Mouse (Mus musculus): Measurements from ENCODE around the gene B3gntl1. TPM values are rescaled to one million over a fixed set of nuclear protein-coding genes. Genes with fewer than 3 reads are reported as not detected.
"Not testable (repeated sequence)": the region's sequence is repeated elsewhere in the genome, so short reads cannot be mapped to it uniquely, and the experiment has no call there.

Gene B3gntl1
- polyA plus RNA-seq, 1 experiment from 2014 or later = 9.6 TPM

DNA sequence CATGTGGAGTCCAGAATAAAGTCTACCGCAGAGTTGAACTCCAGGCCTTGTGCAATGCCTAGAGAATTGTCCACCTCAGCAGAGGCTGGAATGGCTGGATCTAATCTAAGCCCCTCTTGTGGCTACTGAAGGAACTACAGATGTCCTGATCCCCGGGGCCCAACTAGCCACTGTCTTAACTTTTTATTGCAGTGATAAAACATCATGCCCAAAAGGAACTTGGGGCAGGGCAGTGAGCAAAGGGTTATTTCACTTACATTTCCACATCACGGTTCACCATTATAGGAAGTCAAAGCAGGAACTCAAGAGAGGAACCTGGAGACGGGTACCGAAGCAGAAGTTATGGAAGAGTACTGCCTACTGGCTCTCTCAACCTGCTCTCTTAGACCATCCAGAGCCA, 7.8 kb upstream of the B3gntl1 start:
- Histone ChIP-seq H3K9ac (no peak overlapping the region), H3K9me3 (0 out of 2 replicates have a peak, but pooled peaks cover 3% of the 10 kb centered on the region), H3K4me1 (no peaks in the 10 kb centered on the region), H3K36me3 (no peaks in the 10 kb centered on the region), H3K4me3 (no peak overlapping the region), H3K27me3 (no peaks in the 10 kb centered on the region), H3K4me2 (no peak overlapping the region), H3K27ac (no peak overlapping the region)
- no peak for ATAC-seq (ENCODE audit: insufficient number of reproducible peaks, insufficient read depth, low FRiP score, low TSS enrichment, low read depth)
- 79% methylated on average over 5 of the region's 5 CpGs for WGBS

DNA sequence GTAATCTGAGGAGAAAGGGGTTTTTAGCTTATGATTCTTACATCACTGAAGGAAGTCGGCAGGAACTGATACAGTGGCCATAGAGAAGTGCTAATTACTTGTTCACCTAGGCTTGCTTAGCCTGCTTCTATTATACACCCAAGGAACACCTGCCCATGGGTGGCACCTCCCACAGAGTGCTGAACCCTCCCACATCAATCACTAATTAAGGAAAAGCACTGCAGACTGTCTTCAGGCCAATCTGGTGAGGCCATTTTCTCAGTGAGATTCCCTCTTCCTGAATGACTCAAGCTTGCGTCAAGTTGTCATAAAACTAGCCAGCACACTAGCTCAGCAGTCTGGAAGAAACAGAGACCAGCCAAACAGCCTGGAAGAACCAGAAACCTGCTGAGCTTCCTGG, 6.6 kb upstream of the B3gntl1 start:
- Histone ChIP-seq H3K9me3 (0 out of 2 replicates have a peak, but pooled peaks cover 4% of the 10 kb centered on the region), H3K4me3 (no peak overlapping the region), H3K4me2 (no peak overlapping the region), H3K9ac (no peak overlapping the region), H3K36me3 (no peaks in the 10 kb centered on the region), H3K4me1 (no peaks in the 10 kb centered on the region), H3K27ac (no peak overlapping the region), H3K27me3 (no peaks in the 10 kb centered on the region)
- ATAC-seq (ENCODE audit: insufficient number of reproducible peaks, insufficient read depth, low FRiP score, low TSS enrichment, low read depth) = no peak
- 79% methylated on average over 2 of the region's 2 CpGs for WGBS

DNA sequence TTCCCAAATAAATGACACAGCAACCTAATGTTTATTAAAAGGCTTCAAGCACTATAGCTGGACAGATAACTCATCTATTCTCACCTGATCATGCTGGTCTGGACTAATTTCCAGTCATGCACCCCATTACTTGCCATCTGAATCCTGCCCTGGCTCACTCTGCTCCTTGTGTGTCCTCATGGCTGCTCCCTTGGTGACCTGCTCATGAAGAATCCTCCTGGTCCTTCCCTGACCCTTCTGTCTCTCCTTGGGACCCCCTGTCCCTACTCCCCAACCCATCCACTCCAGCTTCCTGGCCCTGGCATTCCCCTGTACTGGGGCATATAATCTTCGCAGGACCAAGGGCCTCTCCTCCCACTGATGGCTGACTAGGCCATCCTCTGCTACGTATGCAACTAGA, 3.9 kb upstream of the B3gntl1 start:
- 90% methylated on average over 2 of the region's 2 CpGs for WGBS
- H3K36me3 ChIP-seq = no peaks in the 10 kb centered on the region
- no peak overlapping the region for H3K27ac ChIP-seq
- H3K4me1 ChIP-seq = 0 out of 2 replicates have a peak, but pooled peaks cover 7% of the 10 kb centered on the region
- H3K9ac ChIP-seq = no peak overlapping the region
- no peak overlapping the region for H3K4me3 ChIP-seq
- H3K27me3 ChIP-seq = no peaks in the 10 kb centered on the region
- H3K9me3 ChIP-seq = 0 out of 2 replicates have a peak, but pooled peaks cover 4% of the 10 kb centered on the region
- no peak overlapping the region for H3K4me2 ChIP-seq
- no peak for ATAC-seq (ENCODE audit: insufficient number of reproducible peaks, insufficient read depth, low FRiP score, low TSS enrichment, low read depth)

DNA sequence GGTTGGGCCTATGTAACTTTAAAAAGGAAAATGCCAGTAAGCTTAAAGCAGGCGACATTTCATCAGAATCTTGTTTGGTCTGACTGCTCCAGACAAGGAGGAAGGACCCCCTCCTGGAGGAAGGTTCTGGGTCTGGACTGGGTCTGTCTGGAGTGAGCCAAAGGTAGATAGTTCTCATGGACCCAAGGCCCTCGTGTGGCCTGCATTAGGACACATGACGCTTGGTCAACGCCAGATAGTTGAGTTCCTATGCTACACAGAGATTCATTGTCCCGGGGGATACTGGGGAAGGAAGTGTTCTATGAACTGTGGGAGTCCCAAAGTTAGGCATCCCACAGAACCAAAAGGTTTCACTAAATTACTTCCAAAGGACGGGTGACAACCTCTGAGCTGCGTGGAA, 676 bp upstream of the B3gntl1 start:
- Histone ChIP-seq H3K9ac (peak overlapping the region; percentile 68), H3K27me3 (no peaks in the 10 kb centered on the region), H3K27ac (peak overlapping the region; percentile 93), H3K36me3 (peaks cover 4% of the 10 kb centered on the region; the same call in 1 of the 2 replicates), H3K4me1 (0 out of 2 replicates have a peak, but pooled peaks cover 7% of the 10 kb centered on the region), H3K9me3 (0 out of 2 replicates have a peak, but pooled peaks cover 4% of the 10 kb centered on the region), H3K4me3 (peak overlapping the region; percentile 62), H3K4me2 (peak overlapping the region; percentile 70)
- peak; percentile 2; the same call in 1 of the 2 replicates for ATAC-seq (ENCODE audit: insufficient number of reproducible peaks, insufficient read depth, low FRiP score, low TSS enrichment, low read depth)
- WGBS = 65% methylated on average over 7 of the region's 7 CpGs

DNA sequence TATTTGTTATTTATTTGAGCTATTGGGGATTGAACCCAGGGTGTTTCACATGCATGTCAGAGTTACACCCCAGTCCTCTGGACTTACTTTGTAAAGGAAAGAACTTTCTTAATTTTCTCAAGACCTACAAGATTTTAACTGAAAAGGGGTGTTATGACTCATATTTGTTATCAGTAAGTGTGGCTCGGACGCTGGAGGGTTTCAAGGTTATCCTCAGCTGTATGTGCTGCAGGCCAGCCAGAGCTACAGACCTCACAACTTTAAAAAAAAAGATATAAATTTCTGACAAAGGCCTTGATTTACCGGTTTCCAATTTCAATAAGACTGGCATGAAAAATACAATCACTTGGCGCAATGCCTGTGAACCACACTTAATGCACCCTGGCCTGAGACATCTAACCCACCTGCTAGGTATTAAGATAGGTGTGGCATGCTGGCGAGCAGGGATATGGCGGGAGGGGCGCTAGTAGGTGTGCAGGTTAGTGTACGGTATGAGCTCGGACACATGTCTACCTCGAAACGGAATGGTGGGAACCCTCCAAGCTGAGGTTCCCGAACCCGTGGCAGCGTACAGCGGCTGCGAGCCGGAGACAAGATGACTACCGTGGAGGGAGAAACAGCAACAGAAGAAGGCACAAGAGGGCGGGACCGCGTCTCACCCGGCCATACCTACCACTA, 502 bp downstream of the B3gntl1 start:
- Histone ChIP-seq H3K4me2 (peak overlapping the region; percentile 70), H3K27me3 (no peaks in the 10 kb centered on the region), H3K4me1 (0 out of 2 replicates have a peak, but pooled peaks cover 7% of the 10 kb centered on the region), H3K27ac (peak overlapping the region; percentile 93), H3K36me3 (peaks cover 13% of the 10 kb centered on the region; the same call in 1 of the 2 replicates), H3K9me3 (0 out of 2 replicates have a peak, but pooled peaks cover 4% of the 10 kb centered on the region), H3K4me3 (peak overlapping the region; percentile 62), H3K9ac (peak overlapping the region; percentile 78)
- WGBS = 3% methylated on average over 22 of the region's 22 CpGs
- ATAC-seq (ENCODE audit: insufficient number of reproducible peaks, insufficient read depth, low FRiP score, low TSS enrichment, low read depth) = 0 out of 2 replicates have a peak, but pooled peaks have one; percentile 4

DNA sequence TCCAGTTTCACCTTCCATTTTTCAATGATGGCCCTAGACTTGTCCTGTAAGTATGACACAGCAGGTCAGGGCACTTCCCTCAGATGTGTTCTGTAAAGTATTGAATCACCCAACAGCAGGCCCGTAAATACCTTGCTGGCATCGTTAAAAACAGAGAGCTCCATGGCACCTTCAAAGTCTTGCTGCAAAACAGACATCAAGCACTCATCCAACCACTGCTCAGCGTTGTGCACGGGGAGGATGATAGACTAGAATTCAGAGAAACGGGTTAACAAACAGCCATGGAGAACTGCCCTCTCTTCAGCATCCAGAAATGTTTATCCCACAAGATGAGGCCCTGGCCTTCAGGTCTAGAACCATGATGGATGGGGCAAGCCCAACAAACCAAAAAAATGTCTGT, 2.0 kb downstream of the B3gntl1 start:
- H3K27ac ChIP-seq = no peak overlapping the region
- peaks cover 14% of the 10 kb centered on the region; the same call in 1 of the 2 replicates for H3K36me3 ChIP-seq
- WGBS = 93% methylated on average over 5 of the region's 5 CpGs
- 0 out of 2 replicates have a peak, but pooled peaks cover 2% of the 10 kb centered on the region for H3K9me3 ChIP-seq
- ATAC-seq (ENCODE audit: insufficient number of reproducible peaks, insufficient read depth, low FRiP score, low TSS enrichment, low read depth) = no peak
- no peak overlapping the region for H3K9ac ChIP-seq
- H3K4me1 ChIP-seq = 0 out of 2 replicates have a peak, but pooled peaks cover 7% of the 10 kb centered on the region
- H3K27me3 ChIP-seq = no peaks in the 10 kb centered on the region
- H3K4me2 ChIP-seq = no peak overlapping the region
- H3K4me3 ChIP-seq = no peak overlapping the region

DNA sequence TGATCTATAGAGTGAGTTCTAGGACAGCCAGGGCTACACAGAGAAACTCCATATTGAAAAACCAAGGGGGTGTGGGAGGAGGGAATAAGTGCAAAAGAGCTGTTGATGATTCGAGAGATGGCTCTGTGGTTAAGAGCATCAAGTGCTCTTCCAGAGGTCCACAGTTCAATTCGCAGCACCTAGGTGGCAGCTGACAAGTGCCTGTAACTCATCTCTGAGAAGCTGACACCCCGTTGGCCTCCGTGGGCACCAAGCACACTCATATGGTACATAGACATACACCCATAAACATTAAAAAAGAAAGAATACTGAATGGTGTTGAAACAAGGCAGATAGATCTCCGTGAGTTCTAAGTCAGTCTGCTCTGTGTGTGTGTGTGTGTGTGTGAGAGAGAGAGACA, 4.2 kb downstream of the B3gntl1 start:
- no peak for ATAC-seq (ENCODE audit: insufficient number of reproducible peaks, insufficient read depth, low FRiP score, low TSS enrichment, low read depth)
- Histone ChIP-seq H3K27ac (no peak overlapping the region), H3K4me1 (0 out of 2 replicates have a peak, but pooled peaks cover 7% of the 10 kb centered on the region), H3K4me2 (no peak overlapping the region), H3K9ac (no peak overlapping the region), H3K27me3 (no peaks in the 10 kb centered on the region), H3K36me3 (peaks cover 17% of the 10 kb centered on the region), H3K9me3 (no peaks in the 10 kb centered on the region), H3K4me3 (no peak overlapping the region)
- WGBS = 92% methylated on average over 5 of the region's 5 CpGs

DNA sequence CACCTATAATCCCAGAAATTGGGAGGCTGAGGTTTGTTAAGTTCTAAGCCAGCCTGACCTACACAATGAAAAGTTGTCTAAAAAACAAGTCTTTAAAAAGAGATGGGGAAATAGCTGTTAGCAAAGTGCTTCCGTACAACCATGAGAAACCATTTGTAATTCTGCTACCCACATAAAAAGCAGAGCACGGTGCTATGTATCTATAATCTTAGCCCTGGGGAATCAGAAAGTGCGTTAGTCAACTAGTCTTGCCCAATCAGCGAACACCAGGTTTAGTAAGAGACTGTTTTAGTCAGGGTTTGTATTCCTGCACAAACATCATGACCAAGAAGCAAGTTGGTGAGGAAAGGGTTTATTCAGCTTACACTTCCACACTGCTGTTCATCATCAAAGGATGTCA, 5.4 kb downstream of the B3gntl1 start:
- Histone ChIP-seq H3K4me1 (0 out of 2 replicates have a peak, but pooled peaks cover 3% of the 10 kb centered on the region), H3K4me3 (no peak overlapping the region), H3K27me3 (no peaks in the 10 kb centered on the region), H3K27ac (no peak overlapping the region), H3K9me3 (no peaks in the 10 kb centered on the region), H3K9ac (no peak overlapping the region), H3K36me3 (peaks cover 20% of the 10 kb centered on the region), H3K4me2 (no peak overlapping the region)
- no peak for ATAC-seq (ENCODE audit: insufficient number of reproducible peaks, insufficient read depth, low FRiP score, low TSS enrichment, low read depth)
- 81% methylated on average over 4 of the region's 4 CpGs for WGBS

DNA sequence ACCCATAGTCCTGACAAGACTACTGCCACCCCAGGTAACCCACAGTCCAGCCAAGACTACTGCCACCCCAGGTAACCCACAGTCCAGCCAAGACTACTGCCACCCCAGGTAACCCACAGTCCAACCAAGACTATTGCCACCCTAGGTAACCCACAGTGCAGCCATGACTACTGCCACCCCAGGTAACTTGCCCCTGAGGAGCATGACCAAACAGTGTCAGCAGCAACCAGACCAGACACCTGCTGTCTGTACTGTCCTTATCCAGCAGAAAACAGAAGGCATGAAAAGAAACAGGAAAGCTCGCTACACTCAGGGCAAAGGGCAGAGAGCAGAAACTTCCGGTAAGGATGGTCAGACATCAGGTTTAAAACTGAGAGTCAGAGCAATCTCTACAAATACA, 11.8 kb downstream of the B3gntl1 start:
- Histone ChIP-seq H3K4me1 (no peaks in the 10 kb centered on the region), H3K27me3 (no peaks in the 10 kb centered on the region), H3K36me3 (peaks cover 12% of the 10 kb centered on the region), H3K9me3 (no peaks in the 10 kb centered on the region), H3K27ac (no peak overlapping the region), H3K4me2 (no peak overlapping the region), H3K4me3 (no peak overlapping the region), H3K9ac (no peak overlapping the region)
- WGBS = 87% methylated on average over 2 of the region's 2 CpGs
- no peak for ATAC-seq (ENCODE audit: insufficient number of reproducible peaks, insufficient read depth, low FRiP score, low TSS enrichment, low read depth)

DNA sequence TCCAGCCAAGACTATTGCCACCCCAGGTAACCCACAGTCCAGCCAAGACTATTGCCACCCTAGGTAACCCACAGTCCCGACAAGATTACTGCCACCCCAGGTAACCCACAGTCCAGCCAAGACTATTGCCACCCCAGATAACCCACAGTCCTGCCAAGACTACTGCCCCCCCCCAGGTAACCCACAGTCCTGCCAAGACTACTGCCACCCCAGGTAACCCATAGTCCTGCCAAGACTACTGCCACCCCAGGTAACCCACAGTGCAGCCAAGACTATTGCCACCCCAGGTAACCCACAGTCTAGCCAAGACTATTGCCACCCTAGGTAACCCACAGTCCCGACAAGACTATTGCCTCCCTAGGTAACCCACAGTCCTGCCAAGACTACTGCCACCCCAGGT, 12.3 kb downstream of the B3gntl1 start:
- ATAC-seq (ENCODE audit: insufficient number of reproducible peaks, insufficient read depth, low FRiP score, low TSS enrichment, low read depth); H3K27ac ChIP-seq: not testable (repeated sequence)
- 84% methylated on average over 2 of the region's 2 CpGs for WGBS

DNA sequence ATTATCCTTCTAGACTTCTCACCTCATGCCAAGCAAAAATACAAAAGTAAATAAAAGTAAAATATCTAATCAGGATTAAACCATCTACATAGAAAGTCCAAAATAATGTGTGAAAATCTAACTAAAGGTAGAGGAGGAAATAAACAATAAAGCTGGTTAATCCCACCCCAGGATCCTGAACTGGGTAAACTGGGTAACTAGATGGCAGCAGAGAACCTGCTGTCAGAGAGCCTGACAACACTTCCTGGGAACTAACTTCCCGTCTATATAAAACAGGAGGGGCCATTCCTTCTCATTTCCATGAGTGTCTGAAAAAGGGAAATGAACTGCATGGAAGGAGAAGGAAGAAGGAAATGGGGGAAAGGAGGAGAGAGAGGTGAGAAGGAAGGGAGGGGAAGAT, 14.8 kb downstream of the B3gntl1 start:
- Histone ChIP-seq H3K9me3 (no peaks in the 10 kb centered on the region), H3K9ac (no peak overlapping the region), H3K36me3 (peaks cover 11% of the 10 kb centered on the region; the same call in 1 of the 2 replicates), H3K4me2 (no peak overlapping the region), H3K27me3 (no peaks in the 10 kb centered on the region), H3K27ac (no peak overlapping the region), H3K4me1 (peaks cover 22% of the 10 kb centered on the region), H3K4me3 (no peak overlapping the region)
- 40% methylated on average over 1 of the region's 1 CpGs for WGBS
- ATAC-seq (ENCODE audit: insufficient number of reproducible peaks, insufficient read depth, low FRiP score, low TSS enrichment, low read depth) = no peak

More for the DNA sequence above, 12.3 kb downstream of the B3gntl1 start:
- not testable (repeated sequence) for H3K27me3 ChIP-seq, H3K4me2 ChIP-seq, H3K4me1 ChIP-seq, H3K4me3 ChIP-seq, H3K9ac ChIP-seq, H3K9me3 ChIP-seq
- peaks cover 13% of the 10 kb centered on the region for H3K36me3 ChIP-seq

All from embryonic facial prominence, embryonic 13.5 days (tissue).